Mouse (Mus musculus) midbrain, postnatal 0 days (tissue): ENCODE results near the gene Mrpl30. TPM values are rescaled to one million over a fixed set of nuclear protein-coding genes. Genes with fewer than 3 reads are reported as not detected.

ENCODE experiments used
- ATAC-seq: fragments of 200-750 bp; cut with Nextera tagmentation; 2 replicates; pipeline ENCODE4 v1.8.0; 2017; ENCODE audit warnings: moderate number of reproducible peaks, mild to moderate bottlenecking, moderate TSS enrichment, moderate library complexity; ENCODE audit not compliant: low FRiP score
- DNase-seq: peaks from one replicate; pipeline ENCODE4 v3.0.0-alpha.2; 2015; ENCODE audit warnings: low spot score
- H3K27ac ChIP-seq: fragments of 300-500 bp; sonication (generic); 2 replicates; pipeline ENCODE4 v1.5.1; 2014; ENCODE audit warnings: low read depth, mild to moderate bottlenecking, low read length, mixed read lengths
- H3K27me3 ChIP-seq: fragments of 300-500 bp; sonication (generic); 2 replicates; pipeline ENCODE4 v1.6.1; 2014; ENCODE audit warnings: low read length, control low read depth, mixed read lengths; ENCODE audit not compliant: insufficient read depth
- H3K36me3 ChIP-seq: fragments of 300-500 bp; sonication (generic); 2 replicates; pipeline ENCODE4 v1.6.1; 2014; ENCODE audit warnings: low read length, control low read depth, mixed read lengths; ENCODE audit not compliant: insufficient read depth
- H3K4me1 ChIP-seq: fragments of 300-500 bp; sonication (generic); 2 replicates; pipeline ENCODE4 v1.6.1; 2014; ENCODE audit warnings: mild to moderate bottlenecking, control low read depth, antibody characterized with exemption, low read length, mixed read lengths; ENCODE audit not compliant: insufficient read depth
- H3K4me2 ChIP-seq: fragments of 300-500 bp; sonication (generic); 2 replicates; pipeline ENCODE4 v1.6.1; 2014; ENCODE audit warnings: low read depth, mild to moderate bottlenecking, low read length, mixed read lengths; ENCODE audit not compliant: poor library complexity, severe bottlenecking
- H3K4me3 ChIP-seq: fragments of 300-500 bp; sonication (generic); 2 replicates; pipeline ENCODE4 v1.5.1; 2014; ENCODE audit warnings: low read depth, mild to moderate bottlenecking, low read length, moderate library complexity
- H3K9ac ChIP-seq: fragments of 300-500 bp; sonication (generic); replicated peaks from 2 replicates; pipeline ENCODE4 v1.6.1; 2014; ENCODE audit warnings: mild to moderate bottlenecking, low read length, moderate library complexity, mixed read lengths; ENCODE audit not compliant: poor library complexity, severe bottlenecking
- H3K9me3 ChIP-seq: fragments of 300-500 bp; sonication (generic); 2 replicates; pipeline ENCODE4 v1.6.1; 2016; ENCODE audit warnings: low read length, control low read depth
- CTCF ChIP-seq: IDR thresholded peaks from 2 replicates; pipeline ENCODE4 v1.5.1; 2016; ENCODE audit warnings: antibody characterized with exemption, mild to moderate bottlenecking
- WGBS: fragments of 180-500 bp; shearing (Covaris S2); extraction: QIAGEN DNeasy Blood & Tissue Kit; methylation state at CpG from one replicate; pipeline ENCODE4 v1.1.7; 2014; 5-methylcytosine and 5-hydroxymethylcytosine counted together
- polyA plus RNA-seq: library from polyadenylated mRNA; unstranded; fragments of >200 nt; fragmentation: Nextera tagmentation; extraction: Ambion mirVana; gene quantifications from 2 replicates; pipeline ENCODE4 v1.2.1, GENCODE M21; 2015
- total RNA-seq: library from RNA; depleted of rRNA; stranded (reverse); fragments of >200 nt; gene quantifications from 2 replicates; pipeline ENCODE4 v1.2.3, GENCODE M21; 2014; rRNA removed

The Mrpl30 gene
- total RNA-seq (72.4 and 91.7 TPM in 2 replicates), polyA plus RNA-seq (275 and 280 TPM in 2 replicates)

DNA sequence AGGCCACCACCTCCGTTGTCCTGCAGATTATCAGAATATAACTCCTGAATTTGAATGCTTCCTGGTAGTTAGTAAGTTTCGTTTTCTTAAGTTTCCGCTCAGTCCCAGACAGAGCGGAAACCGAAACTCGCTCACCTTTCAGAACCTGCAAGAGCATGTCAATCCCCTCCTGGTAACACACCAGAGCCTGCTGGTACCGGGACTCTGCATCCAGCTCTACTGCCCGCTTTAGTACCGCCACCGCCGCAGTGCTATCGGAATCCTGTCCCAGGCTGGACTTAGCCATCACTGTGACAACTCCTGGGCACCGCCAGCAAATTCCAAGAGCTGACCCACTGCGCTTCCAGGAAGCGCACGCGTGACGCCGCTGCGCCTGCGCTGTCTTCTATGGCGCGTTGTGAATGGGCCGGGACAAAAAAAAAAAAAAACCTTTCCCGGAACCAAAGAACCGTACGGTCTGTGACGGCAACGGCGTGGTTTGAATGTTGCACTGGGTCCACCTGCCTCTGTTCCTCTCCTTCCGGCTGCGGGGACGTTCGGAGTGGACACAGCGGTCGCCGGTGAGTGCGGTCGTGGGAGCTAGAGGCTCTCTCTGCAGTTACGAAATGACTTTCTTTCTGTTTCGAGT is at the start of gene Mrpl30, which contains the start of gene Mitd1:
Gene Mrpl30 (plus strand): TSS at position 453 of the 628 bp plus-strand sequence.
Gene Mitd1 (minus strand): TSS at position 387 of the 628 bp plus-strand sequence.
- Histone ChIP-seq H3K4me1 (peaks cover 7% of the 10 kb centered on the region; the same call in 1 of the 2 replicates), H3K36me3 (peaks cover 9% of the 10 kb centered on the region), H3K4me3 (peak within 1 kb of the TSS; percentile 62), H3K9ac (peak within 1 kb of the TSS; percentile 51), H3K27me3 (no peaks in the 10 kb centered on the region), H3K27ac (peak within 1 kb of the TSS; percentile 47), H3K9me3 (no peaks in the 10 kb centered on the region), H3K4me2 (peak within 1 kb of the TSS; percentile 78)
- under 1% methylated on average over 41 of the region's 41 CpGs for WGBS
- DNase-seq = peak; percentile 96
- peak; percentile 94 for ATAC-seq
- no peak for TF ChIP-seq CTCF

DNA sequence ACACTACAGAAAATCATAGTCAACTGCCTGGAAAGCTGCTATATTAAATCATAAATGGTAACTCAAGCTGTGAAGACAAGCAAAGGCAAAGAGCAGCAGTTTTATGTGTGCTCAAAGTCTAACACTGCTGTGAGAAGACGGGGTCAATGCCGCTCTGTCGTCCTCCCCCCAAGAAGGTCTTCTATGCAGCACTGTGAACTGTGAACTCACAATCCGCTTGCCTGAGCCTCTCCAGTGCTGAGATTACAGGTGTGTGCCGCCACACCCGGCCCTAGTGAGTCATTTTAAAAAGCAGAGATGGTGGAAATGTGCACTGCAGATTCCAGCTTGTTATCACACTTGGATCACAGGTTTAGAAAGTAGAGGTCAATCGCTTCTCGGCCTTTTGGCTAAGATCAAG is 43.4 kb upstream of the Mrpl30 start:
- no peak for ATAC-seq
- Histone ChIP-seq H3K4me1 (no peaks in the 10 kb centered on the region), H3K4me2 (no peak overlapping the region), H3K27me3 (no peaks in the 10 kb centered on the region), H3K27ac (no peak overlapping the region), H3K36me3 (no peaks in the 10 kb centered on the region), H3K4me3 (no peak overlapping the region), H3K9ac (no peak overlapping the region), H3K9me3 (no peaks in the 10 kb centered on the region)
- WGBS = 82% methylated on average over 8 of the region's 8 CpGs
- no peak for DNase-seq
- no peak for TF ChIP-seq CTCF

DNA sequence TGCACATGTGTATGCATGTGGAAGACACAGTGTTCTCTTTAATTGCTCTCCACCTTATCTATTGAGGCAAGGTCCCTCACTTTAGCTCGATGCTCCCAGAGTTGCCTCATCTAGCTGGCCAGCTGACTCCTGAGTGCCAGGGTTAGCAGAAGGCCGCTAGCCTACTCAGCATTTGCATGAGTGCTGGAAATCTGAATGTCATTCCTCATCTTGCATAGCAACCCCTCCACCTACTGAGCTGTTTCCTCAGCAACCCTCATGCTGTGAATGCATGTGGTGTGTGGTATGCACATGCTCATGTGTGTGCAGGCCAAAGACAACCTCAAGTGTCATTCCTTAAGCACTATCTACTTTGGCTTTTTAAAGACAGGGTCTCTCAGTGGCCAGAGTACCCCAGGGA is 39.6 kb upstream of the Mrpl30 start:
- H3K4me3 ChIP-seq = no peak overlapping the region
- no peak overlapping the region for H3K4me2 ChIP-seq
- H3K27ac ChIP-seq = no peak overlapping the region
- TF ChIP-seq CTCF = no peak
- H3K27me3 ChIP-seq = no peaks in the 10 kb centered on the region
- ATAC-seq = no peak
- peaks cover 6% of the 10 kb centered on the region; the same call in 1 of the 2 replicates for H3K36me3 ChIP-seq
- H3K9ac ChIP-seq = no peak overlapping the region
- no peaks in the 10 kb centered on the region for H3K9me3 ChIP-seq
- no peaks in the 10 kb centered on the region for H3K4me1 ChIP-seq
- no peak for DNase-seq
- WGBS = 66% methylated on average over 2 of the region's 2 CpGs

DNA sequence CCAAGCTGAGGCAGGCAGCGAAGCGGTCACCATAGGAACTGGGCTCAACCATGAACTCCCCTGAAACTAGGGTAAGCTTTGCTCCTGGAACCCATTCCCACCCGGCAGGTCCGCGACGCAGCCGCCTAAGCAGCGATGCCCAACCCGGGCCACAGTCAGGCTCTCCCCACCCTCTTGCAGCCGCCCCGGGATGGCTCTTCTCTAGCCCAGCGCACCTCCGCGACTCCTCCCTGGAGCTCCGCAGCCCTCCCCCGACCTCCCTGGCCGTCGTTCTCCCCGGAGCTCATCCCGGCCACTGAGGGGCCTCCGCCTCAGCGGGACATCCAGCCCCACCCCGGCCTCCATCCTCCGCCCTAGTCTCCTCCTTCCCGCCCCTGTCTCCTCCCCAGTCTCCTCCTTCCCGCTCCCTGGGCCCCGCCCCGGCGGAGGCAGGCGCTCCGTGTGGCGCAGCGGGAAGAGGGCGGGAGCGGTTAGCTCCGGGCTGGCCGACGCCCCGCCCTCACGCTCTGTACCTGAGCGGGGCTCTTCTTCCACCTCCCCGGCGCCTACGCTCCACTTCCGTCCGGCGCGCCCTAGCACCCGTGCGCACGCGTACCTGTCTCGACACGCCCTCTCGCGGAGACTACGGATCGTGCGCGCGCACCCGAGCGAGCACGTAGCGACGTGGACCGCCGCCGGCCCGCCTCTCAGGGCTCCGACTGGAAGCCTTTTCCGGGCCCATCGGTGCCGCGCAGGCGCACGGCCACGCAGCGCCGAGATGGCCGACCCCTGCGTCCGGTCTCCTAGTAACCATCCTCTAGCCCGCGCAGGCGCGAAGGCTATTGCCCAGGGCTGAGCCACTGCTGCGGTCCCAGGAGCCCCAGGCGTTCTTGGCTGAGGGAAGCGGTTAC is 25.5 kb upstream of the Mrpl30 start:
- peak overlapping the region; percentile 90 for H3K27ac ChIP-seq

DNA sequence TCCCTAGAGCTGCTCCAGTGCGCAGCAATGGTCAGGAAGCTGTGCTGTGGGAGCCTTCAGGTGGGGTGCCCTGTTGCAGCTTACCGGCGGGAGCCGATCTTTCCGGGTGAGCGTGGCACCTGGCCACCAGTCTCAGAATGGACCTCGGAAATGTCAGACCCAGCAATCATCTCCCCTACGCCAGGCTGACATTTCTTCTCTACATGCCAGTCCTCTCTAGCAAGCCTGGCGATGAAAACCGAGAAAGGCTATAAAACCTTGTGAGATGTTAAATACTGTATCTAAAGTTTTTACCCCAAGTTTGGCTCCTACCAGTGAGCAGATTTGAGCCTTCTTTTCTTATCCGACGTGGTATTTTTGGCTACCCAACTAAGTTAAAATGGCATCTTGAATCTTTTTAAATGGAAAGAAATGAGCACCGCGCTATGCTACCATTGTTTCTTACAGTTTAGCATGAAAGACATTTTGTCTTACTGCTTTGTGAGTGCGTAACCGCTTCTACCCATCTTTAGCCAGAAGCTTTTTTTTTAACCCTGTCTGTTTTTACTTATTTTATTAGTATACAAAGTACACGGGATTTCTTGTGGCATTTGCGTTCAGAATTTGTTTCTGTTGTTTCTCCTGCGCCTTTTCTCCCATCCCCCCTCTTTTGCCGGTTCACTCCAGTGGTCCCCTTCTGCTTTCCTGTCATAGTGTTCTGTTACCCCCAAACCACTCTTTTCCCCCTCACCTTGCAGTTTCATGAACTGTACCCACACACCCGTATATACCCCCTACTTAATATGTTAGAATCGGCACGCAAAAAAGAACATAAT is 24.7 kb upstream of the Mrpl30 start:
- H3K36me3 ChIP-seq = no peaks in the 10 kb centered on the region
- no peaks in the 10 kb centered on the region for H3K4me1 ChIP-seq
- 9% methylated on average over 23 of the region's 23 CpGs for WGBS
- H3K4me3 ChIP-seq = peak overlapping the region; percentile 72
- peak overlapping the region; percentile 65 for H3K4me2 ChIP-seq
- peak overlapping the region; percentile 76 for H3K9ac ChIP-seq
- H3K27me3 ChIP-seq = 0 out of 2 replicates have a peak, but pooled peaks cover 5% of the 10 kb centered on the region
- ATAC-seq (no peak), DNase-seq (peak; percentile 14)
- H3K27ac ChIP-seq = peak overlapping the region; percentile 90
- TF ChIP-seq CTCF = no peak
- no peaks in the 10 kb centered on the region for H3K9me3 ChIP-seq

More for the DNA sequence above, 25.5 kb upstream of the Mrpl30 start:
- ATAC-seq = peak; percentile 96
- WGBS = under 1% methylated on average over 79 of the region's 90 CpGs
- H3K36me3 ChIP-seq = no peaks in the 10 kb centered on the region
- H3K27me3 ChIP-seq = 0 out of 2 replicates have a peak, but pooled peaks cover 5% of the 10 kb centered on the region
- peak overlapping the region; percentile 65 for H3K4me2 ChIP-seq
- peak; percentile 73 for TF ChIP-seq CTCF
- peak overlapping the region; percentile 72 for H3K4me3 ChIP-seq
- H3K9ac ChIP-seq = peak overlapping the region; percentile 76
- peak; percentile 99 for DNase-seq
- no peaks in the 10 kb centered on the region for H3K4me1 ChIP-seq
- no peaks in the 10 kb centered on the region for H3K9me3 ChIP-seq
